Mouse (Mus musculus) gastrocnemius, adult 2 months (tissue): ENCODE measurements around the gene Ano10. TPM values are rescaled to one million over a fixed set of nuclear protein-coding genes. Genes with fewer than 3 reads are reported as not detected.
A peak's percentile ranks its signal among the peaks of the same experiment; 100 is the strongest.

Experiments used
- DNase-seq: peaks from one replicate; pipeline ENCODE4 v3.0.0; 2022
- H3K27ac ChIP-seq: fragments of 200-600 bp; 2 replicates; pipeline ENCODE4 v1.8.1; 2022; ENCODE audit warnings: mild to moderate bottlenecking
- H3K4me3 ChIP-seq: fragments of 200-600 bp; 2 replicates; pipeline ENCODE4 v1.8.1; 2022; ENCODE audit warnings: mild to moderate bottlenecking, moderate library complexity
- CTCF ChIP-seq: fragments of 200-600 bp; IDR thresholded peaks from 2 replicates; pipeline ENCODE4 v1.8.1; 2022; ENCODE audit warnings: antibody characterized with exemption, mild to moderate bottlenecking, moderate library complexity
- intact Hi-C: fragments of 180-260 bp; cut with DNase I; formaldehyde crosslinking; loops from one replicate; pipeline ENCODE4 v1.15.1; 2025
- total RNA-seq, 2 experiments: library from RNA; stranded (reverse); gene quantifications; 2 replicates each; pipeline ENCODE4 v1.2.3; 2021

Gene Ano10
- total RNA-seq, 2 experiments from 2014 or later, result 40.7 to 49.0 TPM

DNA sequence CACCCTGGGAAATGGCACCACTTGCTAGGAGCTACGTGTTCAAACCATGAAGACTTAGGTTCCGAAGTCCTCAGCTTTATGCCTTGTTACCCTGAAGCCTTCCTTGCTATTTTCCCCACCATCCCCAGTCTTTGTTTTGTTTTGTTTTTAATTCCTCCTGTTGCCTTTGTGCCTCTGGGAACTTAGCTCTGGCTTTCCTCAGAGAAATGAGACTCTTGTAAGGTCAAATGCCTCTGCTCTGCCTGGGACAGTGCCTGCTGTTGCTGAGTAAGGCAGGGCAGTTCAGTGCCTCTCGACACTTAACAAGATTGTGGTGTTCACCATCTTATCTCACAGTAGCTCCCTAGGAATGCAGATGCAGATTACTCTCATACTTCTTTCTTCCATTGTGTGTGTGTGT, 140.8 kb downstream of the Ano10 start:
- peak overlapping the region; percentile 52 for H3K27ac ChIP-seq
- no peak for TF ChIP-seq CTCF
- no peak overlapping the region for H3K4me3 ChIP-seq
- peak; percentile 17 for DNase-seq
- intact Hi-C loops, result no loop called here

DNA sequence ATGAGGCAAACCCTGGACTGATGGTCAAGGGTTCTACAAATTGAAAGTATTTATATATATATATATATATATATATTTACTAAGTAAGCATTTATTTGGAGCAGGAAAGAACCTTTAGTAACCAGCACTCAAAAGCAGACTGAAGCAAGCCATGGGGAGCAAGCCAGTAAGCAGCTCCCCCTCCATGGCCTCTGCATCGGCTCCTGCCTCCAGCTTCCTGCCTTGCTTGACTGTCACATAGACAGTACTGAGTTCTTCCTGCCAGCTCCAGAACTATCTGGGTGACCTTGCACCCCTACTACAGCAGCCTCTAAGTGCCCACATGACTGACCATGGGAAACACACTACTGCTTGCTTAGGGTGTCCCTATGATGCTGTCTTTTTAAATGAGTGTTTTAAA, 141.7 kb downstream of the Ano10 start:
- TF ChIP-seq CTCF, result no peak
- Histone ChIP-seq H3K4me3 (no peak overlapping the region), H3K27ac (peak overlapping the region; percentile 52)
- peak; percentile 16 for DNase-seq
- intact Hi-C loops, result no loop called here

DNA sequence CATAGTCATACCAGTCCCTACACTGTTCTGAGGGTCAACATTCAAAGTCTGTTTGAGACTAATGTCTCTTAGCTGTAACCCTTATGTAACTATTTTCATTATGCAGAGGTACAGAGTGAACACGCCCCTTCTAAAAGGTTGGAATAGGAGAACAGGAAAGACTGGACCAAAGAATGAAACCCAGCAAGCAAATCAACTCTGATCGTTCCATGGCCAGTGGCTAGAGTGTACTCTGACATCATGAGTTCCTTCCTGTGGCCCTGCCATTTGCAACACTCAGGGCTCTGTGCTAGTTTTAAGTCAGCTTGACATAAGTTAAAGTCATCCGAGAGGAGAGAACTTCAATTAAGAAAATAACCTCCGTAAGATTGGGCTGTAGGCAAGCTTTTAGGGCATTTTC, 142.2 kb downstream of the Ano10 start:
- DNase-seq, result no peak
- TF ChIP-seq CTCF, result no peak
- peak overlapping the region; percentile 52 for H3K27ac ChIP-seq
- no peak overlapping the region for H3K4me3 ChIP-seq
- intact Hi-C loops, result no loop called here

DNA sequence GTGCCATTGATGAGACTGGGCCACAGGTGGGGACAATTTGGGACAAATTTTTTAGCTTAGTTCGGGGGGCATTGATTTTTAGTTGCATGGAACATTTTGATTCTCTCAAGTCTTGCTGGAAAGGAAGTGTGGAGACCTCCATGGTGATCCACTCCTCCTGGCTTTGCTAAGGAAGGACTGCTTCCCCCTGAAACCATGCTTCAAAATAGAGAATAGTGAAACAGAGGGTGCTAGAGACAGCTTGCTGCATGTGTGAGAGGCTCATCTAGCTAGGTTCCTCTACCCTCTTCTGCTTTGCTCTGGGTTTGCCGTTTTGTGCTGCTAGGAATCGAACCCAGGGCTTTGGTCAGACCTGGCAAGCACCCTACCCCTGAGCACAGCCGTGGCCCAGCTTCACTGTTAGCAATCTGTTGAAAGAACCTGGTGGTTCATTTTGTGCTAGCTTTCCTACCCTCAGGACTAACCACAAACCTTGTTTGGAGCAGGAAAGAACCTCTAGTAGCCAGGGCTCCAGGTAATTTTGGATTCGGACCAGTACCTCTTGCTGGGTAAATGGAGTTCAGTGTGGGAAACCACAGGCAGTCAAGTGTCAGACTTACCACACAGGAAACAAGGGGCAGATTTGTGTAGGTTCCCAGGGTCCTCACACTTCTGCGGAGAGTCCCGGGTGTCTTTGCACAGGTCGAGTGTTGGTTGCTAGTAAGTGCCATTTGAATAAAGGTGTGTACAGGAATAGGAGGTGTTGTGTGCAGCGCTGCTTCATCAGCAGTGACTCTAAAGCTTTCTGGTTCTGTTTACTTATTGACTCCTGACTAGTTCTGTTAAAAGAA, 144.0 kb downstream of the Ano10 start:
- TF ChIP-seq CTCF, result no peak
- Histone ChIP-seq H3K27ac (peak overlapping the region; percentile 60), H3K4me3 (peak overlapping the region; percentile 23; the same call in 1 of the 2 replicates)
- intact Hi-C loops, result no loop called here
- DNase-seq, result no peak

DNA sequence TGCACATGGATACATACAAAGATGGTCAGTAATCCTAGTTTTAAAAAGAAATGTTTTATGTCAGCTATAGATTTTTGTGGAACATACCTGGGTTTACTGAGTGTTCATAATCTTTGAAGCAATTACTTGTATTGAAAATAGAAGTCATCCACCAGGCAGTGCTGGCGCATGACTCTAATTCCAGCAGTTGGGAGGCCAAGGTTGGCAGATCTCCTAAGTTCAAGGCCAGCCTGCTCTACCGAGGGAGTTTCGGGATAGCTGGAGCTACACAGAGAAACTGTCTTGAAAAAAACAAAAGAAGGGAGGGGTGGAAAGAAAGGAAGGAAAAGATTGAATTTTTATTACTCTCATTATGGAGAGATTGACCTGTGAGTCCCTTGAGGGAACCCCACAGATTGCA, 145.9 kb downstream of the Ano10 start:
- no peak for TF ChIP-seq CTCF
- H3K27ac ChIP-seq, result peak overlapping the region; percentile 4; the same call in 1 of the 2 replicates
- peak overlapping the region; percentile 17; the same call in 1 of the 2 replicates for H3K4me3 ChIP-seq

DNA sequence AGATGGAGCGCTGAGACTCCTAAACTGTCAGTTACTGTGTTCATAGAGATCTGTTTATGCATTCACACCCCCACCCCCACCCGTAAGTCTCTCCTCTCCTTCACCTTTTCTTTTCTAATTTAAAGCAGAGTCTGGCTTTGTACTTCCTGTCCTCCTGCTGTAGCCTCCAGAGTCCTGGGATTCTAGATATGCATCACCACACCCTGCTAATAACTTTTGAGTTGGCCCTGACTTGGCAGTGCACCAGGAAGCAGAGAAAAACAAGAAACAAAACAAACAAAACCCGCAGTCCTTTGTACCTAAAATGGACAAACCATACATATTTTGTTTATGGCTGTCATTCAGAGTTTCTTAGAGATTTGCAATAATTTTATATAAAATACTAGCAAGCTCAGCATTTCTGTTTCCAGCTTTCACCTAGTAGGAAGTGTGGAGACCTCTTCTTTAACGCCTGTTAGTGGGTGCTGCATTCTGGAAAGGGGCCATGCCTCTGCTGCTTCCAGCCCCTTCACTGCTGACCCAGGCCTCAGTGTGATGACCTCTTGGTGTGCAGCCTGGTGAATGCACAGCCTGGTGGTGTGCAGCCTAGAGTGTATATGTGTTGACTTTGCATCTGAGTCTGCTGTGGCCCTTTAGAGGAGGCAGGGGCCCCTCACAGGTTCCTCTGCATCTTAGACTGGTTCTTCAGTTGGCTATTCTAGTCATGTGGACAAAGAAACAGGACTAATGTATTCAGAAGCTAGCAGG, 147.9 kb downstream of the Ano10 start:
- DNase-seq, result peak; percentile 26
- intact Hi-C loops, result no loop called here
- no peak for TF ChIP-seq CTCF
- Histone ChIP-seq H3K4me3 (peak overlapping the region; percentile 28), H3K27ac (peak overlapping the region; percentile 72)

More for the DNA sequence above, 145.9 kb downstream of the Ano10 start:
- DNase-seq, result peak; percentile 21
- intact Hi-C loops, result no loop called here

DNA sequence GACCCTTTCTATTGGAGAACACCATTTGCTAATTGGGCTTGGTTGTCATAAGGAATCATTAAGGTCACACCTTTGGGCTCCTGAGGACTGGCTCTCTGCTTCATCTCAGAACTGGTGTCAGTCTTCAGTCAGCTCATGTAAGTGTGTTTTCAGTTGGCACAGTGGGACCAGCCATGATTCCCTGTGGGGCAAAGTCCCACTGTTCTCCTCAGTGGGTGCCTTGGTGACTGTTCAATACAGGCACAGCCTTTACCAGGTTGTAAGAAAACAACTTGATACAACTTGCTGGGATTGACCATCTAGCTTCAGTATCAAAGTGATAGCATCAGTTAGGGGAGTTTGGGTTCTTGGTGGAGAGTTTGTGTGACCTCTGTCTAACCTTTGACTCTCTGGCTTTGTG, 148.5 kb downstream of the Ano10 start:
- TF ChIP-seq CTCF, result no peak
- DNase-seq, result peak; percentile 8
- H3K27ac ChIP-seq, result peak overlapping the region; percentile 72
- intact Hi-C loops, result no loop called here
- peak overlapping the region; percentile 28 for H3K4me3 ChIP-seq

DNA sequence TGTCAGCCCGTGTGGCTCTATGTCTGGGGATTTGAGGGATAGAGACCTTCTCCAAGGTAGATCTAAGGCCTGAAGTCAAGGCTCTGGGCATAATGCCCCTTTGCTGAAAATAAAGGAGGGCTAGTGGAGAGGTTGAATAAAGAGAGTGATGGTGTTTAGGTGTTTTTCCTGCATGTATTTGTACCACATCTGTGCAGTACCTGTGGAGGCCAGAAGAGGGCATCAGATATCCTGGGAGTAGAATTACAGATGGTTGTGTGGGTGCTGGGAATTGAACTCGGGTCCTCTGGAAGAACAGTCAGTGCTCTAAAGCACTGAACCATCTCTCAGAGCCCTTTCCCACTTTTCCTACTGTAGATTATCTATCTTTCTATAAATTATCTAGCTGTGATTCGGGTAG, 149.4 kb downstream of the Ano10 start:
- no peak overlapping the region for H3K4me3 ChIP-seq
- intact Hi-C loops, result no loop called here
- peak; percentile 18 for DNase-seq
- no peak overlapping the region; the same call in 1 of the 2 replicates for H3K27ac ChIP-seq
- peak; percentile 47 for TF ChIP-seq CTCF

DNA sequence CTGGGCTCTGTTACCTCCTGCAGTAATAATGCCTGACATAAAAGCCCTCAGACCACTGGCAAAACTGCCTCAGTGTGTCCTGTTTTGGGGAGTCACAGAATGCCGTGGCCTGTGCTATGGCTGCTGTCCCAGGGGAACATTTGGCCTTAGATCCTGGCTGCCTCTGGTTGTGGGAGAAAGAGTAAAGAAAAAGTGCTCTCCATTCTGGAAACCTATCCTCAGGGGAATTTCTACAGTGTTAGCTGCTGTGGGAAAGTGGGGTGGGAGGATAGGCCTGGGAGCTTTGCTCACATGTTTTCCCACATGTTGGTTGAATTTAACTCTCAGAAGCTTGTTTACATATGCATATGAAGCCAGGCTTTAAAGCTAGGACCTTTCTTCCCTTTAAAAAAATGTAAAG, 151.0 kb downstream of the Ano10 start:
- intact Hi-C loops, result no loop called here
- DNase-seq, result peak; percentile 29
- TF ChIP-seq CTCF, result no peak
- Histone ChIP-seq H3K4me3 (peak overlapping the region; percentile 11; the same call in 1 of the 2 replicates), H3K27ac (peak overlapping the region; percentile 66)

DNA sequence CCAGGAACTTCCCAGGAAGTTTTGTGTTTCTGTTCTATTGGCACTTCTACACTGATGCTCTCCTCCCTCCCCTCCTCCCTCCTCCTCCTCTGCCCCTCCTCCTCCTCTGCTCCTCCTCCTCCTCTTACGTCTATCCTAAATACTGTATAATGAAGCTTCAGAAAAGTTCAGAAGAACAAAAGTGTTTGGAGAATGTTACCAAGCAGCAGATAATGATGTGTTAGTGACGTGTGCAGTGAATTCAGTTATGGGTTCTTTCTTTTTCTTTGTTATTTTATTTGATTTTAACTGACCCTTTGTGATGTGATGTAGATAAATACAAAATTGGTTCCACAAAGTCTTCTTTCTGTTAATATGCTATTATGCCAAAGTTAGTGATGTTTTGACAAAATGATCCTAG, 155.0 kb downstream of the Ano10 start:
- no peak for TF ChIP-seq CTCF
- Histone ChIP-seq H3K4me3 (no peak overlapping the region), H3K27ac (peak overlapping the region; percentile 16; the same call in 1 of the 2 replicates)
- intact Hi-C loops, result no loop called here
- DNase-seq, result no peak

DNA sequence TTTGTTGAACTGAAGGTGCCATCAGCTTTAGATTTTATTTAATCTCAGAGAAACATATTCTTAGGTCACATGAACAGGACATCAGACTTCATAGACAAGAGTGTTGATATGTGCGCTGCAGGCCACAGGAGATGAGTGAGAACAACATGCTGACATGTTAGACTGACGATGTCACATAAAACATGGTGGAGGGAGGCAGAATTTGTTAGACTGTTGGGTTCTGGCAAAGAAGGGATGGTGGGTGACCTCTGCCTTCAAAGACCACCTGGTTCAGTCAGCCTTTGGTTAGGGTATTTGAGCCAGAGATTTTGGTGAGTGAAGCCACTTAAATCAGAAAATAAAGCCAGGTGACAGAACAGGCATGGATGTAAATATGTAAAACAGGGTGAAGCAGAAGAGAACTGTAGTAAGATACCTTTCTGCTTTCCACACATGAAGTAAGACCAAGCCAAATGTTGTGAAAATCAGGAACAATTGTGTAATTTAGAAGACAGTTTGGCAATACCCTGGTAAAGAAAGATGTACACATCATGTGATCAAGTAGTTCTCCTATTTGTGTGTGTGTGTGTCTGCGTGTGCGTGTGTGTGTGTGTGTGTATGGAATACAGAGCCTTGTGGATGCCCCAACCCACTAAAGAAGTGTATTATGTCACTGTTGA, 155.7 kb downstream of the Ano10 start:
- H3K4me3 ChIP-seq, result no peak overlapping the region
- peak; percentile 6 for DNase-seq
- intact Hi-C loops, result no loop called here
- no peak for TF ChIP-seq CTCF
- no peak overlapping the region for H3K27ac ChIP-seq

DNA sequence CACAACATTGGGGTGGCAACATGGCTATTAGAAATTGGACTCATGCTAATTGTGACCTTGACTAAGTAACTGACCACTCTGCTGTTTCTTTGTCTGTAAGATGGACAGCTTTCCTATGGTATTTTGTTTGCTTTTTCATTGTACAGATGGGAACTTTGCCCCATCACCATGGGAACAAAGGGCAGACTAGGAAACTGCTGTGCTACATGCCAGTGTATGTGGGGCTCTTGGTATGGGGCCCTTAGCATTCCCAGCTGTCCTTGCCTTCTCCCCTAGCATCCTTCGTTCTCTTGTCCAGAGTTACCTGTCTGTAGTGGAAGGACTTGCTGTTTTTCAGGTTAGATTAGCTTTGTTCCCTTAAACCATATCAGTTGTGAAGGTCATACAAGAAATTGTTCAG, 156.3 kb downstream of the Ano10 start:
- Histone ChIP-seq H3K4me3 (no peak overlapping the region), H3K27ac (no peak overlapping the region)
- no peak for DNase-seq
- intact Hi-C loops, result no loop called here
- no peak for TF ChIP-seq CTCF

DNA sequence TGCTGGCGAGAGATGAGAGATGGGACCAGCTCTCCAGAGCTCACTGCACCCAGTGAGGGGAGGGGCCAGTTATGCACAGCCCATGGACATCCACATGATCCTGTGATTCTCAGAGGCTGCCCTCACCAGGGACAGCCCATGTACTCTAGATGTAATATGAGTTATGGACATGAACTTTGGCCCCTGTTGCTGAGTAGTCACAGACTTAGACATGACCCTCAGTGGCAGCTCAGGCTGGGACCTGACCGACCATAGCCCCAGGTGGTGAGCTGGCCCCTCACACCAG, 158.4 kb downstream of the Ano10 start:
- intact Hi-C loops, result no loop called here
- TF ChIP-seq CTCF, result no peak
- H3K4me3 ChIP-seq, result no peak overlapping the region
- peak overlapping the region; percentile 65 for H3K27ac ChIP-seq
- peak; percentile 26 for DNase-seq
